Mouse (Mus musculus): ENCODE results near the gene Spef1. TPM values are rescaled to one million over a fixed set of nuclear protein-coding genes. Genes with fewer than 3 reads are reported as not detected.

Spef1 gene
- polyA plus RNA-seq, 1 experiment: 1.6 TPM

DNA sequence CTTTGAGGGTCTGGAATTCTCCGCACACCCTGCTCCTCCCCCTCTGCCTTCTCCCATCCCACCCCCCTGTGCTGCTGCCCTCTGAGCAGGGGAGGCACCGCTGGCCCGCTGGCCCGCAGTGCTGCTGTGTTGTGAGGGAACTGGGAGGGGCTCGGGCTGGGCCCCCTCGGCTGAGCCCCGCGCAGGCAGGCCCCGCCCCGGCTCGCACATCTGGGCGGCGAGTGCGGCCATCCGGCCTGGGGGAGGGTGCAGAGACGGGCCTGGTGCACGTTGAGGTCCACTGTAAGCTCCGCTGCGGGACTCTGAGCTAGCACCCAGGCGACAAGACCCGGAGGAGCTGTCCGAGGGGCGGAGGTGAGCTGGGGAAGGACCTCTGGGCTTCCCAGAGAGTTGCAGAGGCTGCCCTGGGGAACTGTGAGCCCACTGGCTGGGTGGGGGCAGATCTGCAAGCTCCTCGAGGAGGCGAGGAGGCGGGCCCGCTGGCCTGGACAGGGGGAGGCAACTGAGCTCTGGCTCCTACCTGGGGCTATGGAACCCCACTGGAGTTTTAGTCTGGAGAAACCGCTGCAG, 59.8 kb downstream of the Spef1 start, which contains the start of gene Hspa12b:
Hspa12b (plus strand) TSS at position 120 of the 570 bp plus-strand sequence.
- TF ChIP-seq GATA1 (IDR thresholded peaks at IDR 0.05; ENCODE audit: low read length): no peak

DNA sequence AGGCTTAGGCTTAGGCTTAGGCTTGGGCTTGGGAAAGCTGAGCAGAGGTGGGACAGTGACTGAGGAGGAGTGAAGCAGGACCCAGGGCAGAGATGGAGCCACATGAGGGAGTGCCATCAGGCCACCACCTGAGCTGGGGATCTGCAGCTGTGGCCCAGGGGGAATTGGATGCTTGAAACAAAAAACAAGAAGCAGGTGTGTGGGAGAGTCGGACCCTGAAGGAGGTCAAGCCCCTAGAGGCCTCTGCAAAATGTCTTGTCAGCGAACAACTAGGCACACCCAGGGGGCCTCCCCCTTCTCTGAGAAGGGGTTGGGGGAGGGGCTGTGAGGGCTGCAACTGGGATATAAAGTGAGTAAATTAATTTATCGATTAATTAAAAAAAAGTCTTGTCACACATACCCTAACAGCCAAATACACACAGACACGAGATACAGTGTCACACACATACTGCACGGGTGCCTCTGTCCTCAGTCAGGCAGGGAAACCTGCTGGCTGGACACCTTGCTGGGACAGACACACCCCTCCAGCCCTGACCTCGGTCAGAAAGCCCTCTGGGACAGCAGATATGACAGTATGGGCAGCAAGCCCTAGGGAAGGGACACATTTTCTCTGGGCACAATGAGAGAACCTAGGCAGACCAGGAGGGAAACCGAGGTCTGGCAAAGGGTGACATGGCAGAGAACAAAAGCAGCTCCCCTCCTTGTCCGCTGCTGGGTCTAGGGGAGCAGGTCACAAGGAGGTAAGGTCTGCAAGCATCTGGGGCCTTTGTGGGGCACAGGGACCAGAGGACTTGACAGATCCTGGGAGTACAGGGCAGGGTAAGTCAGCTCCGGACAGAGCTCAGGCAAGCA, 60.9 kb downstream of the Spef1 start:
- no peak for TF ChIP-seq GATA1 (IDR thresholded peaks at IDR 0.05; ENCODE audit: low read length)

DNA sequence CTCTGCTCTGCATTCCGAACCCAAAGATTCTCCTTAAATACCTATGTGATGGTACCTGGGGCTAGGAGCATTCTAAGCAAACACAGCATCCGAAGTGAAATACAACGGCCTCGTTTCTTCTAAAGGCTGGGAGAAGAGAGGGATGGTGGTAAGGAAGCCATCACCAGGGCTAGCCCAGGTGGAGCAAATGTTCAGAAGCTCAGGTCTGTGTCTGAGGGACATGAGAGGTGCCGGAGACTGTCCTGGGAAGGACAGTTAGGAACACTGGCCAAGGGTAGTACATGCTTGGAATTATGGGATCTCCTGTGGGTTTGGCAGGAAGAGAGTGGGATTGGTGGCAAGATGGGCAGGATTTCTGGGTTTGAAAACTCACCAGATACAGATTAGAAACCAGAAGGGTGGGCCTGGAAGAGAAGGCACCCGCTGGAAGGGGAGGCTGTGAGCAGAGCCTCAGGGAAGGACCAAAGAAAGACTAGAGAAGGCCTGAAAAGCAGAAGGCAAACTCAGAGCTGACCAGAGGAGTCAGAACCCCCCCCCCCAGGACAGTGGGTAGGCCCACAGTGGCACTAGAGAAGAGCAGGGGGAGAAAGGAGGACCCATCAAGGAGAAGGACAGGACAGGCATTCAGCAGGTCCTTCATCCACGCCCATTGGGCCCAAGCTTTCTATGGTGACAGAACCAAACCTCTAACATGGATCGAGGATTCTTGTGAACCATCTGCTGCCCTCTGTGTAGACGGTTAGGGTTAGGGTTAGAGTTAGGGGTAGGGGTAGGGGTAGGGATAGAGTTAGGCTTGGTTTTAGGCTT, 61.7 kb downstream of the Spef1 start:
- TF ChIP-seq GATA1 (IDR thresholded peaks at IDR 0.05; ENCODE audit: low read length): no peak

DNA sequence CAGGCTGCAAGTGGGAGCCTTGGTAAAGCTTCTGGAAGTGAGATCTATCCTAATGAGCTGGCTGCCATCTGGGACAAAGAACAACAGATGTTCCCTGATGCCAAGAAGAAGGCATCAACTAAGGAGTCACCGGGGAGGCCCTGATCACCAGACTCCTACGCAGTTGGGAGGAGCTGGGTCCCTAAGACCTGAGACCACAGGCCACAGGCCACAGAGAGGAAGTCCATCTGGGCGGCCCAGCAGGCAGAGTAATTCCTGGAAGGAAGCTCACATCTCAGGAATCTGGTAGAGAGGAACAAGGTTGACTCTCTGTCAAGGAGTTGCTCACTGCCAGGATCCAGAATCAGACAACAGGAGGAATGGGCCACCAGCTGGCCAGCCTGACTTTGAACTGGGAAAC, 62.9 kb downstream of the Spef1 start:
- TF ChIP-seq GATA1 (IDR thresholded peaks at IDR 0.05; ENCODE audit: low read length): no peak

Other genes starting within 250 kb of the Spef1 start
- not detected in 2 replicates for gene Gfra4, start 144.2 kb downstream of the Spef1 start, polyA plus RNA-seq (2012)
- not detected in 2 replicates for gene Adam33, start 123.5 kb downstream of the Spef1 start, polyA plus RNA-seq (2012)
- gene Siglec1, start 100.5 kb downstream of the Spef1 start, polyA plus RNA-seq (2012): 0.01 and 0.02 TPM in 2 replicates
- 7.8 and 9.9 TPM in 2 replicates for gene Hspa12b, start 60.0 kb downstream of the Spef1 start, polyA plus RNA-seq (2012)
- not detected in 2 replicates for gene Gm11037, start 53.8 kb downstream of the Spef1 start, polyA plus RNA-seq (2012)
- 208 and 285 TPM in 2 replicates for gene 1700037H04Rik, start 27.2 kb downstream of the Spef1 start, polyA plus RNA-seq (2012)
- 77.0 and 84.2 TPM in 2 replicates for gene Cenpb, start 7.2 kb downstream of the Spef1 start, polyA plus RNA-seq (2012)
- 11.2 and 13.4 TPM in 2 replicates for gene Cdc25b, start 333 bp downstream of the Spef1 start, polyA plus RNA-seq (2012)
- 1.7 and 6.7 TPM in 2 replicates for gene Ap5s1, start 19.8 kb upstream of the Spef1 start, polyA plus RNA-seq (2012)
- 7.8 and 18.4 TPM in 2 replicates for gene Mavs, start 46.8 kb upstream of the Spef1 start, polyA plus RNA-seq (2012)
- gene Pank2, start 75.2 kb upstream of the Spef1 start, polyA plus RNA-seq (2012): 19.7 and 31.2 TPM in 2 replicates
- gene Rnf24, start 165.6 kb upstream of the Spef1 start, polyA plus RNA-seq (2012): 0.77 and 0.82 TPM in 2 replicates

Measured in G1E-ER4 (cell line).